Mouse (Mus musculus): ENCODE measurements around the gene Tmem63a.

Gene Tmem63a

GRCm38 (mm10) chr1:181011601-181012000, 69.5 kb downstream of the Tmem63a start:
- DNase-seq: no peak

- DNase-seq: no peak
These were observed 70.3 kb downstream of the Tmem63a start for GRCm38 (mm10) chr1:181012416-181012815.

GRCm38 (mm10) chr1:181013446-181013845, 71.3 kb downstream of the Tmem63a start:
- no peak for DNase-seq

- DNase-seq: no peak
These were observed 72.8 kb downstream of the Tmem63a start for GRCm38 (mm10) chr1:181014731-181015500.

GRCm38 (mm10) chr1:181015558-181015957, 73.4 kb downstream of the Tmem63a start:
- no peak for DNase-seq

GRCm38 (mm10) chr1:181016045-181016444, 73.9 kb downstream of the Tmem63a start:
- DNase-seq: no peak

- peak; percentile 42 for DNase-seq
These were observed 74.5 kb downstream of the Tmem63a start for GRCm38 (mm10) chr1:181016532-181017131.

GRCm38 (mm10) chr1:181017212-181017711, 75.1 kb downstream of the Tmem63a start:
- DNase-seq: peak; percentile 88

GRCm38 (mm10) chr1:181017890-181018420, 75.8 kb downstream of the Tmem63a start:
- no peak for DNase-seq

GRCm38 (mm10) chr1:181020756-181021487, 78.8 kb downstream of the Tmem63a start, which contains the start of gene Ephx1:
Gene Ephx1 (minus strand): TSS chr1:181020904.
- no peak for DNase-seq

GRCm38 (mm10) chr1:181021488-181021865, 79.3 kb downstream of the Tmem63a start:
- no peak for DNase-seq

- DNase-seq: peak; percentile 67
These were observed 80.1 kb downstream of the Tmem63a start for GRCm38 (mm10) chr1:181022265-181022664.
